Mouse (Mus musculus): ENCODE measurements around the gene Cmah.

DNA sequence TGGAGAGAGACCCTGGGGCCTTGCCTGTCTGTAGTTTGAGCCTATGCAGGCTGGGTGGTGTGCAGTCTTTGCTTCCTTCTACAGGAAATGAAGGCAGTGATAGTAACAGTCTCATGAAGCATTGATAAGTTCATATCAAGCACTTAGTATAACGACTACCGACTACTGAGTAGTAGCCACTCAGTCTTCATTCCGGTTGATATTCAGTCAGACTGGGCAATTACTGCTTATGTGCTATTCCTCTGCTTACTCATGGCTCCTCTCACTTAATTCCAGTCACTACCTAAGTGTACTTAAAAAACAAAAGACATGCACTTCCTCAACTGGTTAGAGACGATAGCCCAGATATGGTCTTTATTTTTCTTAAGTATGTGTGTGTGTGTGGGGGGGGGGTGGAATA, 129.2 kb downstream of the Cmah start:
- TF ChIP-seq CTCF (conservative IDR thresholded peaks at IDR 0.05; ENCODE audit: low read length) (no peak), POU5F1 (IDR thresholded peaks at IDR 0.05; ENCODE audit: borderline replicate concordance, low read length) (no peak)

Measured in E14TG2a.4 (cell line).